Mouse (Mus musculus) splenic B cell, adult 2 months (primary cell): Measurements from ENCODE around the gene Asxl2.
"Not testable (repeated sequence)": the region's sequence is repeated elsewhere in the genome, so short reads cannot be mapped to it uniquely, and the experiment has no call there.

ENCODE experiments used
- DNase-seq: peaks from one replicate; pipeline ENCODE4 v3.0.0-alpha.2; 2011; ENCODE audit warnings: low read depth, low spot score
- H3K27me3 ChIP-seq: 2 replicates; pipeline ENCODE4 v1.6.1; 2012; ENCODE audit warnings: mild to moderate bottlenecking, low read length, moderate library complexity, mixed read lengths; ENCODE audit not compliant: control insufficient read depth, poor library complexity, insufficient read depth, severe bottlenecking
- H3K36me3 ChIP-seq: 2 replicates; pipeline ENCODE4 v1.6.1; 2012; ENCODE audit warnings: mild to moderate bottlenecking, low read length, moderate library complexity, mixed read lengths; ENCODE audit not compliant: control insufficient read depth, poor library complexity, insufficient read depth, severe bottlenecking

Asxl2 gene

DNA sequence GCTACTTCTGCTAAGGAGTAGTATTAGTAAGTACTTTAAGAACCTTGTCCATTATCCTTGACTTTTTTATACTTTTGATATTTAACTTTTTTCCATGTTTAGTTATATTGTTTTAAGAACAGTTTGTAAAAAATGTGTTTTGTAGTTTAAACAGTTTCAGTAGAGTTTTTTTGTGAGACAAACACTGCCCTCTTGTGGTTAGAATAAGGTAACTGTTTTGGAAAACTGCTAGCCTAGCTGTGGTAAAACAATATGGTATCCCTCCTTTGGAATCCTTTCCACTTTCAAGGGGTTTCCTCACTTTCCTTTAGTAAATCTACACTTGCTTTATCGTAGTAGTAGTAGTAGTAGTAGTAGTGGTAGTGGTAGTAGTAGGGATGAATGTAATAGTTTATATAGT, 11.2 kb downstream of the Asxl2 start:
- H3K27me3 ChIP-seq, result no peaks in the 10 kb centered on the region
- no peaks in the 10 kb centered on the region for H3K36me3 ChIP-seq
- DNase-seq, result peak; percentile 52

GRCm38 (mm10) chr12:3440916-3441315, 14.3 kb downstream of the Asxl2 start:
- Histone ChIP-seq H3K27me3 (no peaks in the 10 kb centered on the region), H3K36me3 (no peaks in the 10 kb centered on the region)
- DNase-seq, result no peak

- no peaks in the 10 kb centered on the region for H3K36me3 ChIP-seq
- peak; percentile 11 for DNase-seq
- no peaks in the 10 kb centered on the region for H3K27me3 ChIP-seq
Measured at GRCm38 (mm10) chr12:3441361-3441760, 14.7 kb downstream of the Asxl2 start.

DNA sequence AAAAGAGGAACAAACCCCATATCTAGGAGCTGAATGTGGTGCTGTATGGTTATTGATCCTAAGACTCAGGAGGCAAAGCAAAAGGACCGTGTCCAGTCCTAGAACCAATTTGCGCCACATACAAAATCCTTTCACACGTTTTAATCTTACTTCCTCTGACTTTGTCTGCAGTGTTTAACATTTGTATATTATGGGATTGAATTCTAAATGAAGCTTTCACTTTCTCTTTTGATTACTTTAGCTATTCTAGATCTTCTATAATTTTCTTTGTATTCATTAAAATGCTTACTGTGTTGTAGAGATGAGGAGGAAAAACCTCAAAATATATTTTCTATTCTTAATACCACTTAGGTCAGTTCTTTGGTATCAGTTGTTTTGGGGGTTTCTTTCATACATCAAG, 26.9 kb downstream of the Asxl2 start:
- DNase-seq, result no peak
- no peaks in the 10 kb centered on the region for H3K27me3 ChIP-seq
- peaks cover 6% of the 10 kb centered on the region for H3K36me3 ChIP-seq

DNA sequence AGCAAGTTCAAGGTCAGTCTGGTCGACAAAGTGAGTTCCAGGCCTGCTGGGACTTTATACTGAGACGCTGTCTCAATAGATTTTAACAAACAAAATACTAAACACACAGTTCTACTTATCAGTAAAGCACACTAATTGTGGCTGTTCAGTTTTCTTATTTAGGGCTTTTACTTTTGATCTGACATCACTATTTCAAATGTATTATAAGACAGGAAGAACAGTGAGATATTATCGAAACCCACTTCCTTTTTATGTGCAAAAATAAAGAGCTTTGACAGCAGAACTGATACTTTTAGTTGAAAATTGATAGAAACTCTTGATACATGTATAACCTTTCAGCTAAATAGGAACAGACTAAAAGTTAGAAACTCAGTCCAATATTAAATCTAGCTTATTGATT, 36.4 kb downstream of the Asxl2 start:
- peak; percentile 6 for DNase-seq
- Histone ChIP-seq H3K36me3 (no peaks in the 10 kb centered on the region), H3K27me3 (no peaks in the 10 kb centered on the region)

GRCm38 (mm10) chr12:3499662-3500061, 73.0 kb downstream of the Asxl2 start:
- Histone ChIP-seq H3K36me3 (peaks cover 6% of the 10 kb centered on the region; the same call in 1 of the 2 replicates), H3K27me3 (no peaks in the 10 kb centered on the region)
- no peak for DNase-seq

DNA sequence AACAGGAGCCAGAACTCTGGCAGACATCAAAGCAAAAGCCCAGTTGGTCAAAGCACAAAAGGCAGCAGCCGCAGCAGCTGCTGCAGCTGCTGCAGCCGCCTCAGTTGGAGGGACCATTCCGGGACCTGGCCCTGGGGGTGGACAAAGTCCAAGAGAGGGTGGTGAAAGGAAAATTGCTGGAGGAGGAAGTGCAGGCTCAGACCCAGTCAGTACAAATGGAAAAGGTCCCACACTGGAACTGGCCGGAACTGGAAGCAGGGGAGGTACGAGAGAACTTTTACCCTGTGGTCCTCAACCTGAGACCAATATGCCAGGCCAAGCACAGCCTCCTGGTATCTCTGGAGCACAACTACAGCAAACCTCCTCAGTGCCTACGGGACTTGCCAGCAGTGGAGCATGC, 73.4 kb downstream of the Asxl2 start:
- H3K27me3 ChIP-seq, result no peaks in the 10 kb centered on the region
- H3K36me3 ChIP-seq, result peaks cover 6% of the 10 kb centered on the region; the same call in 1 of the 2 replicates
- no peak for DNase-seq

- Histone ChIP-seq H3K36me3 (no peaks in the 10 kb centered on the region), H3K27me3 (no peaks in the 10 kb centered on the region)
- DNase-seq, result no peak
Measured at GRCm38 (mm10) chr12:3518665-3519297, 92.1 kb downstream of the Asxl2 start.

- not testable (repeated sequence) for DNase-seq, H3K36me3 ChIP-seq, H3K27me3 ChIP-seq
Measured at GRCm38 (mm10) chr12:3521806-3522205, 95.1 kb downstream of the Asxl2 start.

DNA sequence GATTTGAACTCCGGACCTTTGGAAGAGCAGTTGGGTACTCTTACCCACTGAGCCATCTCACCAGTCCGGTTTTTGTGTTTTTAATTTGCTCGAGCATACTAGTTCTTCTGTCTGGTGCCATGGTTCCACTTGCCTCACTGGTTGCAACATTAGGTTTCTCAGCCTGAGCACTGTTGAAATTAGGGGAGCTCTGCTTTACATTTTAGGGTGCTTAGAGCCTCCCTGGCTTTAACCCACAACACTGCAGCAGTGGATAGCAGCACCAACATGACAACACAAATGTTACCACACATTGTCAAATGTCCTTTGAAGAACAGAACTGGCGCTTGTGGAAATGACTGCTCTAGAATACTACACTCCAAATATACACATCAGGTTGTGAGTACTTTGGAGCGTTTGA, 98.9 kb downstream of the Asxl2 start:
- no peak for DNase-seq
- Histone ChIP-seq H3K27me3 (no peaks in the 10 kb centered on the region), H3K36me3 (no peaks in the 10 kb centered on the region)

DNA sequence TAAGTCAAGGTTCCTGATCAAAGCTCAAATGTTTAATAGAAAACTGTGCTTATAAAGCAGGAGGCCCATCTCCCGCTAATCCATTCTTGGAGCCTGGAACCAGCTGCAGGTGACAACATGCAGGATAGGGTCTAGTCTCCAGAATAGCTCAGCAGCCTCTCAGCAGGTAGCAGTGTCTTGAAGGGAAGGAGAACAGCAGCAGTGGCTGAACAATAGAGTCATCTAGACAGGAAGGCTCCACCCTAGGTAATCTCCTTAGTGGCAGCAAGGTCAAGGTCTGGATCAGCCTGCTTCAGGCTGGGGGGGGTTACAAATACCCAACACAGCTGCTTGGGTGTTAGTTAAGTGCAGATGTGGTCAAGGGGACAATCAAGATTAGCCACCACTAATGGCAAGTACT, 108.8 kb downstream of the Asxl2 start:
- DNase-seq, H3K36me3 ChIP-seq, H3K27me3 ChIP-seq: not testable (repeated sequence)

GRCm38 (mm10) chr12:3537616-3538015, 111.0 kb downstream of the Asxl2 start:
- Histone ChIP-seq H3K36me3 (no peaks in the 10 kb centered on the region), H3K27me3 (no peaks in the 10 kb centered on the region)
- DNase-seq, result no peak

DNA sequence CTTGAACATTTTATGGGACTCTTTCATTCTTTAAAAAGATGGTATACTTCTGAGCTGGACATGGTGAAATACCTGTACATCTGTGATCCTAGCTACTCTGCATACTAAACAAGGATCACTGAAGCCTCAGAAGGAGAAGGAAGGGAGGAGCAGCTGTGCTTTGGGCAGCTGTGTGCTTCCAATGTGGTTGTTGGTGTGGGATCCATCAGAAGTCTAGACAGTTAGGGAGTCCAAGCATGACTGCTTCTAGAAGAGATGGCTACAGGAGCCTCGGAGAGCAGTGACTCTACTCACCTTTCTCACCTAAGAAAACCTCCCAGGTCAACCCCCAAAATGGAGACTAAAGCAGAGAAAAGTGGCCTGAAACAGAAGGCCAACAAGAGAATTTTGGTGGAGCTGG, 111.4 kb downstream of the Asxl2 start:
- H3K27me3 ChIP-seq, result no peaks in the 10 kb centered on the region
- H3K36me3 ChIP-seq, result no peaks in the 10 kb centered on the region
- DNase-seq, result no peak

- DNase-seq, result no peak
- Histone ChIP-seq H3K27me3 (no peaks in the 10 kb centered on the region), H3K36me3 (no peaks in the 10 kb centered on the region)
Measured at GRCm38 (mm10) chr12:3539605-3540004, 112.9 kb downstream of the Asxl2 start.

- no peaks in the 10 kb centered on the region for H3K36me3 ChIP-seq
- H3K27me3 ChIP-seq, result no peaks in the 10 kb centered on the region
- DNase-seq, result no peak
Measured at GRCm38 (mm10) chr12:3540871-3541270, 114.2 kb downstream of the Asxl2 start.

- Histone ChIP-seq H3K27me3 (no peaks in the 10 kb centered on the region), H3K36me3 (no peaks in the 10 kb centered on the region)
- no peak for DNase-seq
Measured at GRCm38 (mm10) chr12:3545451-3545850, 118.8 kb downstream of the Asxl2 start.
